Mouse (Mus musculus): ENCODE measurements at regions not wholly inside any gene's neighbourhood (a gene's known extent, or its start where the extent isn't known, plus 50 kb on each side); places are given as distances from the start of the nearest gene placed in this dataset.

DNA sequence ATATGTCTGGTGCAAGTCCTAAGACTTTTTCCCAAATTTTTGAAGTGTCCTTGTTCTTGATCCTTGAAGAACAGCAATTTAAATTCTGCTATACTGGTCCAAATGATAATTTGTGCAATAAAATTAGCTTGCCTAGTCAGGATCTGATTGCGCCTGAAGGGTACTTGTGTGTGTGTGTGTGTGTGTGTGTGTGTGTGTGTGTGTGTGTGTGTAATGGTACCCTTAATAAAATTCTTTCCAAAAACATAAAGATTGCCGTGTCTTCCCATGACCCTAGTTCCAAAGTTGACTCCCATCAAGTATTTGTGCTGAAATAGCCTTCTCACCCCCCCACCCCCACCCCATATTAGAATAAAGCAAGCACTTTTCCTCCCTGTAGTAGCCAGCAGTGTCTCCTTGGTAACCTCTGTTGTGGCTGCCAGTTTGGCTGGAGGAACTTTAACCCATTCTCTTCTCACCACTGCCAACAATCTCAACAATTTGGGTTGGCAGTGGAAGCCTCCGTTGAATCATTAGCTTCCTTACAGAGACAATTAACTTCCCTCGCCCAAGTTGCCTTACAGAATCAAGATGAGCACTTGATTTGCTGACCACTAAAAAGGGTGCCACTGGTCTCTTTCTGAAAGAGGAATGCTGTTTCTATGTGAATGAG lies 422.5 kb downstream of the 9430069I07Rik start:
- Histone ChIP-seq H3K9ac (ENCODE audit: low read length) (no peak overlapping the region), H3K4me1 (replicated peaks; ENCODE audit: control insufficient read depth, insufficient read depth, low read length) (no peaks in the 10 kb centered on the region), H3K4me3 (ENCODE audit: low read depth, low read length) (no peak overlapping the region), H3K27ac (ENCODE audit: low read depth, low read length) (no peak overlapping the region), H3K36me3 (ENCODE audit: control insufficient read depth, insufficient read depth, low read length) (no peaks in the 10 kb centered on the region), H3K4me2 (ENCODE audit: low read depth, low read length, severe bottlenecking) (no peak overlapping the region), H3K9me3 (ENCODE audit: control insufficient read depth, low read length) (no peaks in the 10 kb centered on the region), H3K27me3 (ENCODE audit: control insufficient read depth, insufficient read depth, low read length) (no peaks in the 10 kb centered on the region)
- no peak for DNase-seq (ENCODE audit: low spot score)
- no peak for ATAC-seq (replicated peaks; ENCODE audit: low FRiP score)
- 75% methylated on average over 4 of the region's 4 CpGs for WGBS

DNA sequence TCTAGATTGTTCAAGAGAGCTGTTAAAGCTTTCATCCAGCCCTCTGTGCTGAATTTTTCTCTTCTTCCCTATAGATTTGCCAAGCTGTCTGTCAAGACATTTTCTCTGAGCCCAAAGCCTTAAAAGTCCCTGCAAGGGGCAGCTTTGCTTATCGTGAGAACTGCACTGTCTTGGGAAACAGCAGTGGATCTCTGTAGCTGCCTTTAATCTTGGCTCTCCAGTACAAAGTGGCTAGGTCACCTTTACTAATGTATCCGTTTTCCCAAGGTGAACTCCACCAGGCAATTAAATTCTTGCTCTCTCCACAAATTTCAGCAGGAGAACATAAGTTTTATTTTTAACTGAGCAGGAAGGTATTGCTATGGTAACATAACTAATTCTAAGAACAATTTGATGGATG lies 431.2 kb downstream of the 9430069I07Rik start:
- H3K9ac ChIP-seq (ENCODE audit: low read length): no peak overlapping the region
- no peaks in the 10 kb centered on the region for H3K9me3 ChIP-seq (ENCODE audit: control insufficient read depth, low read length)
- H3K27ac ChIP-seq (ENCODE audit: low read depth, low read length): no peak overlapping the region
- no peaks in the 10 kb centered on the region for H3K27me3 ChIP-seq (ENCODE audit: control insufficient read depth, insufficient read depth, low read length)
- WGBS: 69% methylated on average over 2 of the region's 2 CpGs
- DNase-seq (ENCODE audit: low spot score) (no peak), ATAC-seq (replicated peaks; ENCODE audit: low FRiP score) (no peak)
- H3K36me3 ChIP-seq (ENCODE audit: control insufficient read depth, insufficient read depth, low read length): no peaks in the 10 kb centered on the region
- H3K4me2 ChIP-seq (ENCODE audit: low read depth, low read length, severe bottlenecking): no peak overlapping the region
- H3K4me1 ChIP-seq (replicated peaks; ENCODE audit: control insufficient read depth, insufficient read depth, low read length): no peaks in the 10 kb centered on the region
- no peak overlapping the region for H3K4me3 ChIP-seq (ENCODE audit: low read depth, low read length)

DNA sequence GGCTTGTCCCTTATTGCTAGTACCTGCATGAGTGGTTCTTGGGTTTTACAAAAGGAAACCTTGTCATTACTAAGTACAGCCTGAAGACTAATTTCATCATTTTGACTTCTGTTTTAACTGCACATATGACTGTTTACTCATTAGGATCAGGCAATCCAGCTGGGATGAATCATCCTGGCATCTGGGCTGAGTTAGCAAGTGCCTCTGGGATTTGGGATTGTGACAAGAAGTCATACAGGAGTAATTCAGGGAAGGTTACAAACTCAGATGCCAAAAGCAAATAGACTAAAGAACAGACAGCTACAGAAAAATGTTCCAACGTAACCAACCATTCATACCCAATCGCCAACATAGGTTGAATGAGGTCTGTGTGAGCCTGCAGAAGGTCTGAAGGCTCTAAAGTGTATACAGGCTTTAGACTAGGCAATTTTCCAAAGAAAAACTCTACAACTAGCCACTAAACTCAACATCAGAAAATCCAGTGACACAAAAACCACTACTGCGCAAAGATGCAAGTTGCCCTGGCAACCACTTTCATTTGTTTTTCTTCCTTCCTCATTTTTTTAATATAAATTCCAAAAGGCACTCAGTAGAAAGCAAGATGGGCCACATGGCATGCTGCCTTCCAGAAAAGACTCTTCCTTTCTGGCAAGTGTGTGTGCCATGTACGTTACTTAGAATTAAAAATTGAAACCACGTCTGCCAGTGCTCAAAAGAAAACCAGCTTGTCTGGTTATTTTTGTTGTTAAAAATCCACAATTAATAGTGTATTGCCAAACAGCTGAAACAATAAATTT lies 433.4 kb downstream of the 9430069I07Rik start:
- Histone ChIP-seq H3K9me3 (ENCODE audit: control insufficient read depth, low read length) (no peaks in the 10 kb centered on the region), H3K9ac (ENCODE audit: low read length) (no peak overlapping the region), H3K4me3 (ENCODE audit: low read depth, low read length) (no peak overlapping the region), H3K27me3 (ENCODE audit: control insufficient read depth, insufficient read depth, low read length) (no peaks in the 10 kb centered on the region), H3K4me2 (ENCODE audit: low read depth, low read length, severe bottlenecking) (no peak overlapping the region), H3K4me1 (replicated peaks; ENCODE audit: control insufficient read depth, insufficient read depth, low read length) (no peaks in the 10 kb centered on the region), H3K27ac (ENCODE audit: low read depth, low read length) (no peak overlapping the region), H3K36me3 (ENCODE audit: control insufficient read depth, insufficient read depth, low read length) (no peaks in the 10 kb centered on the region)
- no peak for DNase-seq (ENCODE audit: low spot score)
- 78% methylated on average over 5 of the region's 5 CpGs for WGBS
- no peak for ATAC-seq (replicated peaks; ENCODE audit: low FRiP score)

- no peak overlapping the region for H3K4me3 ChIP-seq (ENCODE audit: low read depth, low read length)
- H3K36me3 ChIP-seq (ENCODE audit: control insufficient read depth, insufficient read depth, low read length): no peaks in the 10 kb centered on the region
- no peaks in the 10 kb centered on the region for H3K9me3 ChIP-seq (ENCODE audit: control insufficient read depth, low read length)
- H3K27me3 ChIP-seq (ENCODE audit: control insufficient read depth, insufficient read depth, low read length): no peaks in the 10 kb centered on the region
- no peak overlapping the region for H3K4me2 ChIP-seq (ENCODE audit: low read depth, low read length, severe bottlenecking)
- H3K4me1 ChIP-seq (replicated peaks; ENCODE audit: control insufficient read depth, insufficient read depth, low read length): no peaks in the 10 kb centered on the region
- WGBS: 61% methylated on average over 1 of the region's 1 CpGs
- ATAC-seq (replicated peaks; ENCODE audit: low FRiP score) (no peak), DNase-seq (ENCODE audit: low spot score) (no peak)
- H3K9ac ChIP-seq (ENCODE audit: low read length): no peak overlapping the region
- H3K27ac ChIP-seq (ENCODE audit: low read depth, low read length): no peak overlapping the region
Observed at GRCm38 (mm10) chr15:33914891-33915290, 442.8 kb downstream of the 9430069I07Rik start.

- DNase-seq (ENCODE audit: low spot score) (no peak), ATAC-seq (replicated peaks; ENCODE audit: low FRiP score) (no peak)
- no peak overlapping the region for H3K9ac ChIP-seq (ENCODE audit: low read length)
- WGBS: 69% methylated on average over 5 of the region's 5 CpGs
- no peaks in the 10 kb centered on the region for H3K9me3 ChIP-seq (ENCODE audit: control insufficient read depth, low read length)
- no peak overlapping the region for H3K27ac ChIP-seq (ENCODE audit: low read depth, low read length)
- no peak overlapping the region for H3K4me2 ChIP-seq (ENCODE audit: low read depth, low read length, severe bottlenecking)
- H3K27me3 ChIP-seq (ENCODE audit: control insufficient read depth, insufficient read depth, low read length): no peaks in the 10 kb centered on the region
- no peak overlapping the region for H3K4me3 ChIP-seq (ENCODE audit: low read depth, low read length)
- no peaks in the 10 kb centered on the region for H3K36me3 ChIP-seq (ENCODE audit: control insufficient read depth, insufficient read depth, low read length)
- H3K4me1 ChIP-seq (replicated peaks; ENCODE audit: control insufficient read depth, insufficient read depth, low read length): no peaks in the 10 kb centered on the region
Observed at GRCm38 (mm10) chr15:33906727-33907479, 450.8 kb downstream of the 9430069I07Rik start.

DNA sequence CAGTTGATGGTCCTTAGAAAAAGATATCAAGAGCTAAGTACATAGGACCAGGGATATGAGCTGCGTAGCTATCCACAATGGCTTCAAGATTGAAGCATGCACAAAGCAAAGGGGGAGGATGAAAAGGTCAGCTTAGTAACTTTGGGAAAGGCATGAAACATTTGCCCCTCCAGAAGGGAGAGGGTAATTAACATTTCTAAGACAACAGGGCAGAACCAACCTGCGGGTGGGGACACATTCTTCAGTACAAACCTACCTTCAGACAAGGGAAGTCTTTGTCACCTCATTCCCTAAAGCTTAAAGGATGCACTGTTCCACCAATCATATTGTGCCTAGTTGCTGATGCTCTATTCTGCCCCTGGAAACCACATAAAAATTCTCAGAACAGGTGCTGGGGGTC lies 461.6 kb downstream of the 9430069I07Rik start:
- Histone ChIP-seq H3K4me3 (ENCODE audit: low read depth, low read length) (no peak overlapping the region), H3K27ac (ENCODE audit: low read depth, low read length) (no peak overlapping the region), H3K9ac (ENCODE audit: low read length) (no peak overlapping the region), H3K4me2 (ENCODE audit: low read depth, low read length, severe bottlenecking) (no peak overlapping the region), H3K27me3 (ENCODE audit: control insufficient read depth, insufficient read depth, low read length) (no peaks in the 10 kb centered on the region), H3K36me3 (ENCODE audit: control insufficient read depth, insufficient read depth, low read length) (no peaks in the 10 kb centered on the region), H3K4me1 (replicated peaks; ENCODE audit: control insufficient read depth, insufficient read depth, low read length) (no peaks in the 10 kb centered on the region), H3K9me3 (ENCODE audit: control insufficient read depth, low read length) (no peaks in the 10 kb centered on the region)
- ATAC-seq (replicated peaks; ENCODE audit: low FRiP score) (no peak), DNase-seq (ENCODE audit: low spot score) (no peak)
- WGBS: 91% methylated on average over 2 of the region's 2 CpGs

- Histone ChIP-seq H3K9ac (ENCODE audit: low read length) (no peak overlapping the region), H3K4me1 (replicated peaks; ENCODE audit: control insufficient read depth, insufficient read depth, low read length) (no peaks in the 10 kb centered on the region), H3K4me2 (ENCODE audit: low read depth, low read length, severe bottlenecking) (no peak overlapping the region), H3K27me3 (ENCODE audit: control insufficient read depth, insufficient read depth, low read length) (no peaks in the 10 kb centered on the region), H3K4me3 (ENCODE audit: low read depth, low read length) (no peak overlapping the region), H3K36me3 (ENCODE audit: control insufficient read depth, insufficient read depth, low read length) (no peaks in the 10 kb centered on the region), H3K9me3 (ENCODE audit: control insufficient read depth, low read length) (no peaks in the 10 kb centered on the region), H3K27ac (ENCODE audit: low read depth, low read length) (no peak overlapping the region)
- DNase-seq (ENCODE audit: low spot score): no peak
- WGBS: 88% methylated on average over 4 of the region's 4 CpGs
- ATAC-seq (replicated peaks; ENCODE audit: low FRiP score): no peak
Observed at GRCm38 (mm10) chr15:33890606-33891005, 467.1 kb downstream of the 9430069I07Rik start.

- 73% methylated on average over 1 of the region's 1 CpGs for WGBS
- Histone ChIP-seq H3K27ac (ENCODE audit: low read depth, low read length) (no peak overlapping the region), H3K9me3 (ENCODE audit: control insufficient read depth, low read length) (no peaks in the 10 kb centered on the region), H3K36me3 (ENCODE audit: control insufficient read depth, insufficient read depth, low read length) (no peaks in the 10 kb centered on the region), H3K4me2 (ENCODE audit: low read depth, low read length, severe bottlenecking) (no peak overlapping the region), H3K9ac (ENCODE audit: low read length) (no peak overlapping the region), H3K4me3 (ENCODE audit: low read depth, low read length) (no peak overlapping the region), H3K27me3 (ENCODE audit: control insufficient read depth, insufficient read depth, low read length) (no peaks in the 10 kb centered on the region), H3K4me1 (replicated peaks; ENCODE audit: control insufficient read depth, insufficient read depth, low read length) (no peaks in the 10 kb centered on the region)
- ATAC-seq (replicated peaks; ENCODE audit: low FRiP score) (no peak), DNase-seq (ENCODE audit: low spot score) (no peak)
Observed at GRCm38 (mm10) chr15:33888865-33889368, 468.8 kb downstream of the 9430069I07Rik start.
